Mouse (Mus musculus): Measurements from ENCODE around the gene Spock1. TPM values are rescaled to one million over a fixed set of nuclear protein-coding genes. Genes with fewer than 3 reads are reported as not detected.

Spock1 gene
- total and polyA plus RNA-seq, 2 experiments from 2014 or later = 64.6 to 69.4 TPM

DNA sequence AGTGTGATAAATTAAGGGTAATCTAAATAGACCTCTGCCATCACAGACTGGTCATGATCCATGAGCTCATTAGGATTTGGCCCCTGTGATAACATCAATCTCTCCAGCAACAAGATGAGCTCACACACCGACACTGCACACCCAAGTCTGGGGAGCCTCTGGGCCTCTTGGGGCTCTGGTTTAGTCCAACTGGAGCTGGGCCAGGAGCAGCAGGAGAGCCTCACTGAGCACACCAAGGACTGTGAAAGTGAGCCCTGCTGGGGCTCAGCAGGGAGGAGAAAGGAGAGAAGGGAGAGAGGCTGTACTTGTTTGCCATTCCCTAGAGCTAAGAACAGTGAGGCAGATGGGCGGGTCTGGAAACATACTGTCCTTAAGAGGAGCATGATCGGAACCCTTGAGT, 248.3 kb downstream of the Spock1 start:
- Histone ChIP-seq H3K27ac (ENCODE audit: low read depth, low read length) (no peak overlapping the region), H3K27me3 (ENCODE audit: insufficient read depth, low read length) (no peaks in the 10 kb centered on the region), H3K36me3 (ENCODE audit: insufficient read depth) (no peaks in the 10 kb centered on the region), H3K4me2 (ENCODE audit: low read depth) (no peak overlapping the region), H3K9me3 (ENCODE audit: low read length) (no peaks in the 10 kb centered on the region), H3K4me1 (ENCODE audit: insufficient read depth) (no peaks in the 10 kb centered on the region), H3K9ac (no peak overlapping the region), H3K4me3 (ENCODE audit: low read depth, low read length) (no peak overlapping the region)
- DNase-seq (no peak), ATAC-seq (no peak)
- 79% methylated on average over 3 of the region's 3 CpGs for WGBS
- TF ChIP-seq CTCF (IDR thresholded peaks at IDR 0.05; ENCODE audit: low read depth) = no peak

DNA sequence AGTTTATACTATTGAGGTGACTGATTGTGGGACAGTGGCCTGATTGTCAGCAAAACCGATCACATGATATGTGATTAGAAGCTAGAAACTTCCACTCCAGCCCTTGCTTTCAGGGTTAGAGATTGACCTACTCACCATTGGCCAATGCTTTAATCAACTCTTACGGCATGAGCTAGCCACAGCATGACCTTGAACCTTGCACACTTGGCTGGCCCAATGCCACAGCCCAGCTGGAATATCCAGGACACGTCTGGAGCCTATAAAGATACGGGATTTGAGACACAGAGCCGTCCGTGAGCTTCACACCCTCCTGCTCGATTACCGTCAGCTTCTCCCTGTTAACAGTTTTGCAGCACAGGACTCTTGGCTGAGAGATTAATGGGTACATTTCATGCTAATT, 251.5 kb downstream of the Spock1 start:
- Histone ChIP-seq H3K9ac (no peak overlapping the region), H3K4me3 (ENCODE audit: low read depth, low read length) (no peak overlapping the region), H3K4me2 (ENCODE audit: low read depth) (no peak overlapping the region), H3K27ac (ENCODE audit: low read depth, low read length) (no peak overlapping the region), H3K36me3 (ENCODE audit: insufficient read depth) (no peaks in the 10 kb centered on the region), H3K9me3 (ENCODE audit: low read length) (no peaks in the 10 kb centered on the region), H3K27me3 (ENCODE audit: insufficient read depth, low read length) (no peaks in the 10 kb centered on the region), H3K4me1 (ENCODE audit: insufficient read depth) (no peaks in the 10 kb centered on the region)
- no peak for ATAC-seq
- no peak for TF ChIP-seq CTCF (IDR thresholded peaks at IDR 0.05; ENCODE audit: low read depth)
- WGBS = 67% methylated on average over 8 of the region's 8 CpGs
- DNase-seq = no peak

DNA sequence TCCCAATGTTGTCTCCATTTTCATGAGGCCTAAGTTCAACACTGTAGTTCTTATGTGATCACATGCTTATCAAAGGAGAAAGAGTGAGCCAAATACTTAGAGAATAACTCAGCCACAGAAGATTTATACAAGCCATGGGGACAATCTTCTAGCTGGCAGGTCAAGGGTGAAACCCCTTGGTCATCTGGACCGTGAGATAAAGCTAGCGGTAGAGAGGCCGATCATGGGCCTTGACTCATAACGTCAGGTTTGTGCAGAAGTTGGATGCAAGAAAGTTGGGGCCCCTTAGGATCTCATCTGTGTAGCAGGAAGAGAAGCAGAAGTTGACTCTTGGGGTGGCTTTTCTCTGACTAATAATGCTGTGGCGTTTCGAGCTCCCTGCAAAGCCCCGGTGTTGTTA, 253.8 kb downstream of the Spock1 start:
- TF ChIP-seq CTCF (IDR thresholded peaks at IDR 0.05; ENCODE audit: low read depth) = no peak

DNA sequence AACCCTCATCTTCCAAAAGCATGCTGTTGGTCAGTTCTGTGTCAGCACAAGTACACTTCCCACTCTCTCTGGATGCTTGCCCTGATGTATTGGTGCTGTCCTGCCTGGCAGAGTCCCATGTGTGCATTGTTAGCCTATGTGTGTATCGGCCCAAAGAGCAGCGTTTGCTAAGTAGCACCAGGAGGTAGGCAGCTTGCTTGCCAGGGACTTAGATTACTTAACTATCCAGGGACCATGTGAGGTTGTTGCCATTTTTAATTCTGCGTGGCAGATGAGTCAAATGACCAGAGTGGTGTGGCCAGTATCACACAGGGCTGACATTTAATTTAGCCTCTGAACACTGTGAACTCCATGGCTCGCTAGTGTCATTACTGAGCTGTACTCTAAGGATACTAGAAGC, 256.9 kb downstream of the Spock1 start:
- H3K27me3 ChIP-seq (ENCODE audit: insufficient read depth, low read length) = no peaks in the 10 kb centered on the region
- 73% methylated on average over 4 of the region's 4 CpGs for WGBS
- no peak for TF ChIP-seq CTCF (IDR thresholded peaks at IDR 0.05; ENCODE audit: low read depth)
- H3K9ac ChIP-seq = no peak overlapping the region
- no peak for ATAC-seq
- H3K27ac ChIP-seq (ENCODE audit: low read depth, low read length) = no peak overlapping the region
- no peaks in the 10 kb centered on the region for H3K4me1 ChIP-seq (ENCODE audit: insufficient read depth)
- no peaks in the 10 kb centered on the region for H3K36me3 ChIP-seq (ENCODE audit: insufficient read depth)
- H3K4me2 ChIP-seq (ENCODE audit: low read depth) = no peak overlapping the region
- no peaks in the 10 kb centered on the region for H3K9me3 ChIP-seq (ENCODE audit: low read length)
- DNase-seq = no peak
- no peak overlapping the region for H3K4me3 ChIP-seq (ENCODE audit: low read depth, low read length)

More for the DNA sequence above, 253.8 kb downstream of the Spock1 start:
- Histone ChIP-seq H3K4me3 (ENCODE audit: low read depth, low read length) (no peak overlapping the region), H3K27ac (ENCODE audit: low read depth, low read length) (no peak overlapping the region), H3K9me3 (ENCODE audit: low read length) (no peaks in the 10 kb centered on the region), H3K4me2 (ENCODE audit: low read depth) (no peak overlapping the region), H3K9ac (no peak overlapping the region), H3K4me1 (ENCODE audit: insufficient read depth) (no peaks in the 10 kb centered on the region), H3K27me3 (ENCODE audit: insufficient read depth, low read length) (no peaks in the 10 kb centered on the region), H3K36me3 (ENCODE audit: insufficient read depth) (no peaks in the 10 kb centered on the region)
- DNase-seq = no peak
- ATAC-seq = no peak
- WGBS = 63% methylated on average over 7 of the region's 7 CpGs

DNA sequence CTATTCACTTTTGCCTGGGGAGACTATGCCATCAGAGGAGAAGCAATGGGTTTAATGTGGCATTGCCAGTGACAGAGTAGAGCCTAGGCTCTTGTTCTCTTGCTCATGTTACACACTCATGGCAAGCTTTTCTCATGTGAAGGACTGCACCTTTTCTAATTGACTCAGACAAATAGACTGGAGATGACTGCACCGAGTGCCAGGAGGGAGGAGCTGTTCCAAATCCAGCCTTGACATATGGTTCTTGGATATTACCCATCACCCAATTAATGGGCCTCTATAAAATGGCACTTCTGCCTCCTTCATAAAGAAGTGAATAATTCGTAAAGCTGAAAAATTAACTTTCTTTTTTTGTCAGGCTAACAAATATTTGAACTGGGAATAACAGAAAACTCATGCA, 259.3 kb downstream of the Spock1 start:
- no peaks in the 10 kb centered on the region for H3K4me1 ChIP-seq (ENCODE audit: insufficient read depth)
- no peak overlapping the region for H3K9ac ChIP-seq
- DNase-seq (no peak), ATAC-seq (no peak)
- no peaks in the 10 kb centered on the region for H3K27me3 ChIP-seq (ENCODE audit: insufficient read depth, low read length)
- WGBS = 45% methylated on average over 2 of the region's 2 CpGs
- TF ChIP-seq CTCF (IDR thresholded peaks at IDR 0.05; ENCODE audit: low read depth) = no peak
- H3K4me2 ChIP-seq (ENCODE audit: low read depth) = no peak overlapping the region
- H3K27ac ChIP-seq (ENCODE audit: low read depth, low read length) = no peak overlapping the region
- no peaks in the 10 kb centered on the region for H3K9me3 ChIP-seq (ENCODE audit: low read length)
- H3K36me3 ChIP-seq (ENCODE audit: insufficient read depth) = no peaks in the 10 kb centered on the region
- no peak overlapping the region for H3K4me3 ChIP-seq (ENCODE audit: low read depth, low read length)

DNA sequence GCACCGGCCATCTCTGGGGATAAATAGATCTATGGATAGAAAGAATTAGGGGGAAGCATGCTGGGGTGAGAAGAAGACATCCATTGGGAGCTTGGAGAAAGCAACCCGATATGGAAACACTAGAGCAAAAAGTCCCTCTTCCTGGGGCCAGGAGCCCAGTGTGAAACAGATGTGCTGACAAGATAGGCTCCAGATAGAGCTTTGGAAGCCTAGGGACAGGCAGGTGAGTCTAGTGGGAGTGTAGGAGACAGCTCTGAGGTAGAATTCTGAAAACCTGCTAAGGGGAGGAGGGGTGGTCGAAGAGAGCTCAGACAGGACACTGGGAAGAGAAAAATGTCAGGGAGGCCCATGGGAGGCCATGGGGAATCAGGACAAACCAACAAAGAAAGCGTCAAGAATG, 260.7 kb downstream of the Spock1 start:
- no peak overlapping the region for H3K27ac ChIP-seq (ENCODE audit: low read depth, low read length)
- H3K36me3 ChIP-seq (ENCODE audit: insufficient read depth) = no peaks in the 10 kb centered on the region
- no peak overlapping the region for H3K4me2 ChIP-seq (ENCODE audit: low read depth)
- 89% methylated on average over 4 of the region's 4 CpGs for WGBS
- DNase-seq (no peak), ATAC-seq (no peak)
- no peaks in the 10 kb centered on the region for H3K9me3 ChIP-seq (ENCODE audit: low read length)
- no peak for TF ChIP-seq CTCF (IDR thresholded peaks at IDR 0.05; ENCODE audit: low read depth)
- H3K27me3 ChIP-seq (ENCODE audit: insufficient read depth, low read length) = no peaks in the 10 kb centered on the region
- 0 out of 2 replicates have a peak, but pooled peaks cover 2% of the 10 kb centered on the region for H3K4me1 ChIP-seq (ENCODE audit: insufficient read depth)
- no peak overlapping the region for H3K4me3 ChIP-seq (ENCODE audit: low read depth, low read length)
- no peak overlapping the region for H3K9ac ChIP-seq

DNA sequence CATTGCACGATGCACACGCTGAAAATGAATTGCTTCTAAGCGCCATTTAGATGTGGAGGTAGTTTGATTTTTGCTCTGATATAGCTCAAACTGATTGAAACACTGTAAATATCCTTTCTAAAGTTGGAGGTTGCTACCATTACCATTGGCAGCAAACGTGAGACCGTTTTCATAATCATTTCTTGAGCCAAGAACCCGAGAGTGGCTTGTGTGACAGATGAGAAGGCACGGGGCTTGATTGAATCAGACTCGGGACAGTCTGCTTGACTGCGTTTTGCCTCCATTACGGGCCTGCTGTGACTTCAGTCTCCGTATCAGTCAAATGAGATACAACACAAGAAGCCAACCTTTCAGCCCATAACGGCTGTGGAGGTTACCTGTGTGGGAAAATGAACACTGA, 265.1 kb downstream of the Spock1 start:
- H3K36me3 ChIP-seq (ENCODE audit: insufficient read depth) = no peaks in the 10 kb centered on the region
- no peaks in the 10 kb centered on the region for H3K27me3 ChIP-seq (ENCODE audit: insufficient read depth, low read length)
- DNase-seq = peak; percentile 65
- peak overlapping the region; percentile 9; the same call in 1 of the 2 replicates for H3K27ac ChIP-seq (ENCODE audit: low read depth, low read length)
- no peak overlapping the region for H3K9ac ChIP-seq
- no peaks in the 10 kb centered on the region for H3K9me3 ChIP-seq (ENCODE audit: low read length)
- peak; percentile 21; the same call in 1 of the 2 replicates for ATAC-seq
- H3K4me1 ChIP-seq (ENCODE audit: insufficient read depth) = 0 out of 2 replicates have a peak, but pooled peaks cover 7% of the 10 kb centered on the region
- H3K4me3 ChIP-seq (ENCODE audit: low read depth, low read length) = no peak overlapping the region
- H3K4me2 ChIP-seq (ENCODE audit: low read depth) = no peak overlapping the region
- no peak for TF ChIP-seq CTCF (IDR thresholded peaks at IDR 0.05; ENCODE audit: low read depth)
- 43% methylated on average over 12 of the region's 12 CpGs for WGBS

DNA sequence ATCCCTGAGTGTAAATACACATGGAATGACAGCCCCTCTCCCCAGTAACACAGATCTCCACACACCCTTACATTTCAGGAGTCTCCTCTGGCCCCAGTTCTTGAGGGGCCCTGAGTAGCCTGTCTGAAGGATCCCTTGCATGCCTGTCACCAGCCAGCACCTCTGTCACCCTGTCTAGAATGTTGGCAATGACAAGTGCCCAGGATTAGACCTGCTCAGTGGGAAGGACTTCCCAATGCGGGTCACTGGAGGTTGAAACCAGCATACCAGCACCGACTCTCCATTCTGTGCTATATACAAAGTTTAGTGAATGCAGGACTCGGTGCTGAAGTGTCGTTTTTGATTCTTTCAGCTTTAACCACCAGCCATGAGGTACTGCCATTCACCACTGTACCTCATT, 266.5 kb downstream of the Spock1 start:
- DNase-seq (no peak), ATAC-seq (no peak)
- Histone ChIP-seq H3K27ac (ENCODE audit: low read depth, low read length) (no peak overlapping the region), H3K4me3 (ENCODE audit: low read depth, low read length) (no peak overlapping the region), H3K27me3 (ENCODE audit: insufficient read depth, low read length) (no peaks in the 10 kb centered on the region), H3K9me3 (ENCODE audit: low read length) (no peaks in the 10 kb centered on the region), H3K4me2 (ENCODE audit: low read depth) (no peak overlapping the region), H3K4me1 (ENCODE audit: insufficient read depth) (0 out of 2 replicates have a peak, but pooled peaks cover 10% of the 10 kb centered on the region), H3K9ac (no peak overlapping the region), H3K36me3 (ENCODE audit: insufficient read depth) (no peaks in the 10 kb centered on the region)
- no peak for TF ChIP-seq CTCF (IDR thresholded peaks at IDR 0.05; ENCODE audit: low read depth)
- 82% methylated on average over 4 of the region's 4 CpGs for WGBS
